Mouse (Mus musculus): ENCODE data around the gene Dclre1b.
A peak's percentile ranks its signal among the peaks of the same experiment; 100 is the strongest.
"Not testable (repeated sequence)": the region's sequence is repeated elsewhere in the genome, so short reads cannot be mapped to it uniquely, and the experiment has no call there.

Gene Dclre1b

DNA sequence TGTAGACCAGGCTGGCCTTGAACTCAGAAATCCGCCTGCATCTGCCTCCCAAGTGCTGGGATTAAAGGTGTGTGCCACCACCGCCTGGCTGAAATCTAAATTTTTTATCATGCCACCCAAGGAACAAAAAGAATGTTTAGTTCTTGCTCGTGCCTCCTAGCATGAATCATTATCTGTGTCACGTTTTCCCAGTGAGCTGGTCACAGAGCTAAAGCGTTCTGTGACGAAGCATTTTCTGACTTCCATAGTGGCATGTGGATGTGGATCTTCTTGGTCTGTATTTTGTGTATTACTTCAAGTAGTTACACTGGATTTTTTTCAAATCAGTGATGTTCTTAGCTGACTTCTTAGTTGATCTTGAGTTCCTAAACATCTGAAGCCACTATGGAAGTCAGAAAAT, 1.7 kb upstream of the Dclre1b start:
- no peak for DNase-seq (ENCODE audit: low read depth, low spot score)

GRCm38 (mm10) chr3:103809799-103810150, 531 bp upstream of the Dclre1b start:
- no peak for DNase-seq (ENCODE audit: low read depth, low spot score)

GRCm38 (mm10) chr3:103805671-103806070, 3.6 kb downstream of the Dclre1b start:
- DNase-seq (ENCODE audit: low read depth, low spot score): no peak

- no peak for DNase-seq (ENCODE audit: low read depth, low spot score)
Observed at GRCm38 (mm10) chr3:103802861-103803260, 6.4 kb downstream of the Dclre1b start.

DNA sequence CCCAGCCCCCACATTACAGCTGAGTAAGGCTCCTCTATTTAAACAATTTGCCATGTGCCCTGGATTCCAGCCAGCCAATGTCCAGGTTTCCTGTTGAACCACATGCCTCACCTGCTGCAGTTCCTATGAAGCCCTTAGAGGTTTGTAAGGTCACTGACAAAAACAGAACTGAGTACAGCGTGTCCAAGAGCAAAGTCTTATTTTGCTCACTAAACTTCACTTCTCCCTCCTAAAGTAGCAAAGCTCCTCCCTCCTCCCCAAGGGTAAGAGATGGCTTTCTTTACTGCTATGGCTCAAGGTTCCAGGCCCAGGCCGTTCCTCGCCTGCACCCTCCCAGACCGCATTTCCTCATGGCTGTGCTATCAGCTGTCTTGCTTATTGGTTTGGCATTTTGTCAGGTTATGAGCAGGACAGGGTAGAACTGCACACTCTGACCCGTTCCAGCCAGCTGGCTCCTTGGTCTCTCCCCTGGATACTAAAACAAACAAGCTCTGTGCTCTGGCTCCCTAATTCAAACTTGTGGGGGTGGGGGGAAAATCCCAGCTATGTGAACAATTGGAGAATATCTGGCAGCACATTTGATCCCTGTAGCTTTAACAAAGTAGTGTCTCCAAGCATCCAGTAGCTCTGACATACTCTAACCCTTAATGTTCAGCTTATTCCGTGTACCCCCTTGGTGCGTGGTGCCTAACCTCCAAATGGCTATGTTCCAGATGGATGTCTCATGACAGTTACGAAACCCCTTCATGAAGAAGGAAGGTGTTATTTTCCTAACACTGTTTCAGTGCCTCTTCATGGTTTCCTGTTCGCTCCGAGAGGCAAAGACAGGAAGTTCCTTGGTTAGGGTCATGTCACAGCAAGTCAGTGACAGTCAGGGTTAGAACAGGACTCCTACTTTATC, 7.4 kb downstream of the Dclre1b start:
- DNase-seq (ENCODE audit: low read depth, low spot score): no peak

DNA sequence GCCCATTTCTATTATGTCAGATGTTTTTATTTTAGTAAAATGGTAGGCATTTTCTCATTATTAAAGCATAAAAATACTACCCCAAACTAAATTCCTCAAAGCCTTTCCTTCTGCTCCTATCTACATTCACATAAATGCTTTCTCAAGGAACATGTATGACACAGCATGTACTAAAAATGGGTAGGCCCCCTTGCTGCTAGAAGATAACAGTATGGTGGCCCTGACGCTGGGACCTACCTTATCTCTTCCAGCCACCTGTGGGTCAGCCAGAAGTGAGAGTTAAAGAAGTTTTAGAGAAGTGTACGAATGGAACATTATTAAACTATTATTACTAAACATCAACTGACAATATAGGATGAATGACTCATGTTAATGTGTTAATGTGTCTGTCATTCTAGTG, 9.7 kb downstream of the Dclre1b start:
- no peak for DNase-seq (ENCODE audit: low read depth, low spot score)

- DNase-seq (ENCODE audit: low read depth, low spot score): no peak
Observed at GRCm38 (mm10) chr3:103796389-103796788, 12.9 kb downstream of the Dclre1b start.

DNA sequence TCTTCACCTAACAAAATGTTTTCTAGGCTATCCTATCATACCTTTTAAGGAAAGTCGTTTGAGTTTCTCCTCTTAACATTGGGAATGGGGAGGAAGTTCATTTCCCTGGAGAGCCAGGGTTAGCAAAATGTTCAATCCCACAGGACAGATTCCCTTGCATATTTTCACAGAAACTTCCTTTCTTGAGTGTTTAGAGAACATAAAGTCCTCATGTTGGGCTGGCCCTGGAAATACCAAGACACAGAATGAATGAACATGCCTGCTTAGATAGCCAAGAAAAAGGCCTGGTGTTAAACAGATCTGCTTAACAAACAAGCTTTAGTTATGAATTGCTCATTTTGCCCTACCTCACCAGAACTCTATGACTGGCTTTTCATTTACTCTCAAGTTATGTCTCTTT, 16.7 kb downstream of the Dclre1b start:
- DNase-seq (ENCODE audit: low read depth, low spot score): no peak

- not testable (repeated sequence) for DNase-seq (ENCODE audit: low read depth, low spot score)
Observed at GRCm38 (mm10) chr3:103792111-103792406, 17.2 kb downstream of the Dclre1b start.

DNA sequence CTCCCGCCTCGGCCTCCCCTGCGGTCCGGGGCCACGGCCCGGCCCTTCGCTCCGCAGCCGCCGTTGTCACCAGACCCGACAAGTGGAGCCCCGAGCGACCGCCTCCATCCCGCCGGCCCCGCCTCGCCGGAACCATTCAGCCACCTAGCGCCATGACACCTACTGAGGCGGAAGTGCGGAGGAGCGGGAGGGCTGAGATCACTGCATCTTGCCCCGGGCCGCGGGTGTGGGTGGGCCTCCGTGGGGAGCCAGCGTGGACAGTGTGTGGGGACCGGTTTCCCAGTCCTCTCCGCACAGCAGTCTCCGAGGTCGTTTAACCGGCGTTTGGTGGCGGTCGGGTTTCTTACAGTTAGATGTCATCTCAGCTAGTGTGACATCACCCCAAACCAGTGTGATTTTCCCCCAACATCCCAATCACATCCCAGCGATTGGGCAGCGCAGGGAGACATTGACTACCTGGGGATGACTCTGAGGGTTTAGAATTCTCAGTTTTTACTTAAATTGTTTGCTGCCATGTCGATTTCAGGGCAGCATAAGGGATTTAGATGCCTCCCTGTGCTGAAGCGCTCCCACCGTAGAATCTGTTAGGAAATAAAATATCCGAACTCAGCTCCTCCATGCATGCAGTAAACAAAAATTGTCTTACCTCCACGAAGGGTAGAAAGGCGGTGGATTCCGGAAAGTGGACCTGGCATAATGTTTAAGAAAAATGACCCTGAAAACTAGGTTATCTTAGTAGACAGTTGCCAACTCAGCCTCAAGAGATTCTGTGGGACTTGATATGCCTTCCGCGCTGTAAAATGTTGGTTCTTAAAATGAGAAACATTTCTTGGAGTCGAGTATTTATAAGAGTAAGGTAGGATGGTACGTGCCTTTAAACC, 17.8 kb downstream of the Dclre1b start, which contains the start of gene Hipk1:
Hipk1 (minus strand) TSS at position 334 of the 881 bp plus-strand sequence.
- peak; percentile 79 for DNase-seq (ENCODE audit: low read depth, low spot score)

GRCm38 (mm10) chr3:103790346-103791145, 18.7 kb downstream of the Dclre1b start:
- DNase-seq (ENCODE audit: low read depth, low spot score): no peak

DNA sequence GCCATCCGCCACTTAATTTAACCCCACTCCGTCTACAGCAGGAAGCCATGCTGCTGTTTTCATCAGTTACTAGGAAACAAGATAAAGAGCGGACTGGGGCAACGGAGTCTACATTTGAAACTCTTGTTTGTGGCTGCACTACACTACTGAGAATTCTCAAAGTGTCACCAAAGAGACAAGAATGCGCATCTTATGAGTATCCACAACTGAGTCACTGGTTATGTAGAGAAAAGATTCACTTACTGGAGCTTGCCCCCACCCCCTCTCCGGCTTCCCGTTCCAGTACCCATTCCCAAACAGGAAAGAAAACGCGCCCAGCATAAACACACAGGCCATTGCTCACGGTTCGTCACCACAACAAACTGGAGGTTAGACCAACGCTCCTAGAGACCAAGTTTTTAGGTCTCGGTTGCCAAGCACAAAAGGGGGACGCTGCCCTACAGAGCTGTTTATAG, 19.3 kb downstream of the Dclre1b start:
- no peak for DNase-seq (ENCODE audit: low read depth, low spot score)

DNA sequence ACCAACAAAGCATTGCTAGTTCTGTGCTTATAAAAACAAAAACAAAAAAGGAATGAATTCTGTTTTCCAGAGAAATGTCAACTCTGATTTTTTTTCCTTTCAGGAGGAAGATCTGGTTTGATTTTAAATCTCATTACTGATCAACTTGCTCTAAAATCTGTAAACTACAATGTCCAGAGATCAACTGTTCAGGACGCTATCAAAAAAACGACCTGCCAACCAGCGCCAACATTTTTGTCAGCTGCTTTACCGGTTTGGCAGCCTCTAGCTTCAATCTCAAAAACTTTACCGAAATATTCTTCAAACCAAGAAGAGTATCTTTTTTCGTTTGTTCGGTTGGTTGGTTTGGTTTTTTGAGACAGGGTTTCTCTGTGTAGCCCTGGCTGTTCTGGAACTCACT, 20.1 kb downstream of the Dclre1b start:
- no peak for DNase-seq (ENCODE audit: low read depth, low spot score)

DNA sequence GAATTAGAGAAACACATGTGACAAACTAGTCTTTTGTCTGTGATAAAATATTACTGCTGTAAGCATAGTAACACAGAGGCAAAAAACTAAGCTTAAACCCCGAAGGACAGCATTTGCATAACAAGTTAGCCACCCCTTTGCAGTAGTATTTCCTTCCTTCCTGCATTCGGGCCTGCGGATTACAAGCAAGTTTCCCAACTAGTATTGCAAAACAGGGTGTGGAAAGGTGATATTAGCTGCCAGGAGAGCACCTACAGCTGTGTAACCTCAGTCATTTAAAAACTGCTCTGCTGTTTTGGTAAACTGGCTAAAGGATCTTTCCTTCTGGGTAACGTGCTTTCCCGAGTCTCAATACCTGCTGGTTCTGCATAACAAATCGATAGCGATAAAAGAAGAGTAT, 22.0 kb downstream of the Dclre1b start:
- DNase-seq (ENCODE audit: low read depth, low spot score): no peak

DNA sequence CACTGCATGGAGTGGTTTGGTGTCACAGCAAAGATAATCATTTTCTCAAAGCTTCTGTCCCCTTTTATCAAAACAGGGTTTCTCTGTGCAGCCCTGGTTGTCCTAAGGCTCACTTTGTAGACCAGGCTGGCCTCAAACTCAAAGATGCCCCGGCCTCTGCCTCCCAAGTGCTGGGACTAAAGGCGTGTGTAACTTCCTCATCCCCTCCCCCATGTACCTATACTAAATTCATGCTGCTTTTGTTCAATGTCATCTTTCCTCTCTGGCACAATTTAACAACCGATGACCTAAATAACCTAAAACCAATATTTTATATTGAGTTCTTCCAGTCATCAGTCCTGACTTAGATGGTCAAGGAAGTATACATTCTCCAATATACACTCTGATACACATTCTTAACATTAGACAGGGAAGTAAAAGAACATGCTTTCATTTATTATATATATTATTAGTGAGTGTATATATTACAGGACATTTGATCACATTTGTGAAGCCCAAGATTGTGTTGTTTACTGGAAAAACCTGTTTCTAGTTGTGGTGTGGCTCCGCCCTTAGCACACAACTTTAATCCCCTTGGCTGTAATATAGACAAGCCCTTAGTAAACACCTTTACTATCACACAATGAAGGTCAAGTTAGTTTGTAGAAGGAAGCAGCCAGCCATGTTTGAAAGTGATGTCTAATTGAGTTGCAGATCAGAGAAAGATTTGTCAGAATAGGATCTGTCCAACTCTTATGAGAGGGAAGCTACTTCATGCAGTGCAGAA, 26.2 kb downstream of the Dclre1b start:
- DNase-seq (ENCODE audit: low read depth, low spot score): no peak

DNA sequence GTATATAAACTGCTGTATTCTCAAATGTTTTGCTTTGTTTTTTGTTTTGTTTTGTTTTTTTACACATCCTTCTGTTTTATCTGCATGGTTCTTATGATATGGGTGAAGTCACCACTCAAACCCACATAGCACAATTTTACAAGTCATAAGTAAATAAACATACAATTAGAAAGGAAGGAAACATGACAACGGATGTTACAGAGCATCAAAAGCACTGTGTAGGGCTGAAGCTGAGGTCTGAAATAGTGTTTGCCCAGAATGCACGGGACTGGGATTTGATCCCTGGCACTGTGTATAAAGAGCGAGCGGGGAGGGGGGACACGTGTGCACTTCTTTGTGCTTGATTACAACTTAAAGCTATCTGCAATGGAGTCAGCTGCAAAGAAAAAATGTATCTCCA, 28.5 kb downstream of the Dclre1b start:
- DNase-seq (ENCODE audit: low read depth, low spot score): no peak

GRCm38 (mm10) chr3:103780271-103780670, 29.0 kb downstream of the Dclre1b start:
- no peak for DNase-seq (ENCODE audit: low read depth, low spot score)

DNA sequence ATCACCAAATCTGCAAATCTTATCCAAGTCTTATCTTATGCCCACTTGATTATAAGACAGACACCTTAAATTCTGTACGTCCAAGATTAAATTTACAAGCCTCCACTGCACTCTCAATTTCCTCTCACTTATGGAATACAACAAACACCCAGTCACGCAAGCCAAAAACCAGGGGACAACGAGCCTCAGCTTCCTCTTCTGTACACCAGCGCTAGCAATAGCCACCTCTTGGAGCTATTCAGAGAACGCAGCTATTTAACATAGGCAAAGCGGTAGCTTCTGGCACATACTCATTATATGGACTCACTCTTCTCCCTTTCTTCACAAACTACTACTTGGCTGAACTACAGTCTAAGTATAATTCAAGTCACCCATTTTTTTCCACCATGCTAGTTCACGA, 30.1 kb downstream of the Dclre1b start:
- no peak for DNase-seq (ENCODE audit: low read depth, low spot score)

GRCm38 (mm10) chr3:103778660-103779059, 30.6 kb downstream of the Dclre1b start:
- no peak for DNase-seq (ENCODE audit: low read depth, low spot score)

DNA sequence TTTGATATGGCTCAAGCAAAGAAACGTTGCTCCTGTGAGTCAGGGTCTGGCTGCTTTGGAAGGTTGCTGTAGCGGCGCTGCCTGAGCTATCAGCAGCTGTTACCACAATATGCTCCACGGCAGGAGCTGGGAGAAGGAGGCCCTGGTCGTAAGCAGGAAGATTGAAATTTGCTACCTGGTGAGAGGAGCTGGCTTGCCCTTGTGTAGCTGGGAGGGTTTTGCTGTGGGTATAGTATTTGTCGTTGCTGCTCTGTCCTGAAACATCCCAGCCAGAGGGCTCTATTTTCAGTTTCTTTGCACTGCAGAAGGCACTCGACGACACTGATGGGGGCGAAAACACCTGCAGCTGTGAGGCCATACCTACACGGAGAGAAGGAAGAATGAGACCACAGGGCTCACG, 31.3 kb downstream of the Dclre1b start:
- DNase-seq (ENCODE audit: low read depth, low spot score): no peak

GRCm38 (mm10) chr3:103774009-103774408, 35.2 kb downstream of the Dclre1b start:
- DNase-seq (ENCODE audit: low read depth, low spot score): no peak
